Comparison of ENCODE assay signal across 8 mouse cellular contexts in the genomic region with DNA sequence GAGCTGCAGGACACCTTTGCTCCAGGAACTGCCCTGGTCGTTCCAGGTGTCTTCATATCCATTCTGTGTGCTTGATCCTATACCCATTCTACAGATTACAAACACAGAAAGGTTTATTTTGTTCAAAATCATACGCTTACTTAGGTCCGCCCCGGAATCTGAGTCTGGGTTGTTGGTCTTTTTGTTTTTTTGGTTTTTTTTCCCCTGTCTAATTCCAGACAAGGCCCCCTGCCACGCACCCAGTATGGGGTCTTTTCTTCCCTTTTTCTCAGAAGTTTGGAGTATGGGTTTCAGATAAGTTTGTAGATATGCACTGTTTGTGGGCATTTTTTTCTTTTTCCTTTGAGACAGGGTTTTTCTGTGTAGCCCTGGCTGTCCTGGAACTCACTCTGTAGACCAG. TPM values are rescaled to one million over a fixed set of nuclear protein-coding genes. Genes with fewer than 3 reads are reported as not detected.
DNase-seq lines count a peak whose midpoint lies in the region; ATAC-seq and TF ChIP-seq lines count a peak whose summit lies in the region.

No protein-coding gene starts in this region.

- peak overlapping the region; percentile 90 for H3K4me3 ChIP-seq in kidney, embryonic 16.5 days (ENCODE audit: low read length)
- peak overlapping the region; percentile 75 for H3K4me3 ChIP-seq in cortical plate, adult 2 months (ENCODE audit: insufficient read depth, low read length)
- peak overlapping the region; percentile 81 for H3K4me3 ChIP-seq in hindbrain, embryonic 14.5 days (replicated peaks; ENCODE audit: low read length)
- peak overlapping the region; percentile 74 for H3K4me3 ChIP-seq in midbrain, embryonic 15.5 days

- no peaks in the 10 kb centered on the region for H3K27me3 ChIP-seq in kidney, embryonic 16.5 days (ENCODE audit: insufficient read depth, low read length)
- no peaks in the 10 kb centered on the region for H3K27me3 ChIP-seq in hindbrain, embryonic 14.5 days (ENCODE audit: control insufficient read depth, insufficient read depth, low read length)
- no peaks in the 10 kb centered on the region for H3K27me3 ChIP-seq in midbrain, embryonic 15.5 days (replicated peaks)

- no peak for TF ChIP-seq CTCF in cortical plate, adult 2 months (IDR thresholded peaks at IDR 0.05; ENCODE audit: extremely low read depth, insufficient read depth, low read length)

- ATAC-seq in kidney, embryonic 16.5 days (ENCODE audit: low FRiP score, low TSS enrichment): no peak
- ATAC-seq in hindbrain, embryonic 14.5 days (ENCODE audit: low FRiP score): no peak
- ATAC-seq in midbrain, embryonic 15.5 days (replicated peaks): no peak; the same call in 1 of the 2 replicates

- H3K4me1 ChIP-seq in kidney, embryonic 16.5 days (ENCODE audit: insufficient read depth, low read length): peaks cover 16% of the 10 kb centered on the region
- H3K4me1 ChIP-seq in cortical plate, adult 2 months (ENCODE audit: control insufficient read depth, insufficient read depth, low read length): peaks cover 2% of the 10 kb centered on the region; the same call in 1 of the 2 replicates
- peaks cover 19% of the 10 kb centered on the region for H3K4me1 ChIP-seq in hindbrain, embryonic 14.5 days (replicated peaks; ENCODE audit: control insufficient read depth, insufficient read depth, low read length)
- peaks cover 23% of the 10 kb centered on the region for H3K4me1 ChIP-seq in midbrain, embryonic 15.5 days

- H3K4me2 ChIP-seq in kidney, embryonic 16.5 days (replicated peaks; ENCODE audit: low read depth, low read length): peak overlapping the region; percentile 84
- peak overlapping the region; percentile 81 for H3K4me2 ChIP-seq in hindbrain, embryonic 14.5 days (replicated peaks)
- H3K4me2 ChIP-seq in midbrain, embryonic 15.5 days: peak overlapping the region; percentile 58

- WGBS in kidney, embryonic 16.5 days: 6% methylated on average over 5 of the region's 5 CpGs
- 9% methylated on average over 5 of the region's 5 CpGs for WGBS in hindbrain, embryonic 14.5 days
- WGBS in midbrain, embryonic 15.5 days: 8% methylated on average over 5 of the region's 5 CpGs

- H3K36me3 ChIP-seq in kidney, embryonic 16.5 days (ENCODE audit: insufficient read depth, low read length): peaks cover 25% of the 10 kb centered on the region
- H3K36me3 ChIP-seq in hindbrain, embryonic 14.5 days (replicated peaks; ENCODE audit: control insufficient read depth, insufficient read depth): peaks cover 41% of the 10 kb centered on the region
- H3K36me3 ChIP-seq in midbrain, embryonic 15.5 days (replicated peaks): peaks cover 15% of the 10 kb centered on the region

- no peaks in the 10 kb centered on the region for H3K9me3 ChIP-seq in kidney, embryonic 16.5 days (ENCODE audit: low read length)
- H3K9me3 ChIP-seq in hindbrain, embryonic 14.5 days (ENCODE audit: control insufficient read depth, low read length): no peaks in the 10 kb centered on the region
- no peaks in the 10 kb centered on the region for H3K9me3 ChIP-seq in midbrain, embryonic 15.5 days

- H3K9ac ChIP-seq in kidney, embryonic 16.5 days (replicated peaks; ENCODE audit: low read length): peak overlapping the region; percentile 85
- H3K9ac ChIP-seq in hindbrain, embryonic 14.5 days: peak overlapping the region; percentile 87
- H3K9ac ChIP-seq in midbrain, embryonic 15.5 days: peak overlapping the region; percentile 97

- no peak for TF ChIP-seq POLR2A in cortical plate, adult 2 months (IDR thresholded peaks at IDR 0.05; ENCODE audit: extremely low read depth, insufficient read depth, low read length)

- no peak for DNase-seq in kidney, postnatal 14 days
- no peak for DNase-seq in hindbrain, embryonic 14.5 days (ENCODE audit: low spot score)
- no peak for DNase-seq in adrenal gland, adult 18-20 months (ENCODE audit: low spot score in 2 of 2)
- no peak for DNase-seq in spleen, postnatal 36 days (ENCODE audit: low spot score in 2 of 2)
- no peak for DNase-seq in kidney, postnatal 36 days

- H3K27ac ChIP-seq in kidney, embryonic 16.5 days (ENCODE audit: low read length): peak overlapping the region; percentile 90
- no peak overlapping the region for H3K27ac ChIP-seq in cortical plate, adult 2 months (ENCODE audit: insufficient read depth, low read length)
- H3K27ac ChIP-seq in hindbrain, embryonic 14.5 days: peak overlapping the region; percentile 97
- H3K27ac ChIP-seq in midbrain, embryonic 15.5 days: peak overlapping the region; percentile 97

RNA-seq across cellular contexts. Expression of gene Fam216a, which starts 0.7 kb away (rescaled TPM):
- polyA plus RNA-seq in kidney, embryonic 16.5 days (2015; fragmentation: Nextera tagmentation; extraction: Ambion mirVana): 60.1 and 66.0 TPM in 2 replicates
- polyA plus RNA-seq in cortical plate, adult 2 months (2012; rRNA removed): 96.0 and 98.2 TPM in 2 replicates
- 155 and 156 TPM in 2 replicates for polyA plus RNA-seq in hindbrain, embryonic 14.5 days (2014; fragmentation: Nextera tagmentation; extraction: Ambion mirVana)
- 149 and 162 TPM in 2 replicates for polyA plus RNA-seq in midbrain, embryonic 15.5 days (2015; fragmentation: Nextera tagmentation; extraction: Ambion mirVana)
- total RNA-seq in adrenal gland, adult 18-20 months (2021): 10 to 100 TPM; 22.5 to 31.1 TPM

RNA-seq across cellular contexts. Expression of gene Gpn3, which starts 1.2 kb away (rescaled TPM):
- 72.8 and 78.0 TPM in 2 replicates for polyA plus RNA-seq in kidney, embryonic 16.5 days (2015; fragmentation: Nextera tagmentation; extraction: Ambion mirVana)
- polyA plus RNA-seq in cortical plate, adult 2 months (2012; rRNA removed): 28.4 and 30.4 TPM in 2 replicates
- polyA plus RNA-seq in hindbrain, embryonic 14.5 days (2014; fragmentation: Nextera tagmentation; extraction: Ambion mirVana): 38.9 and 42.0 TPM in 2 replicates
- 42.9 and 47.7 TPM in 2 replicates for polyA plus RNA-seq in midbrain, embryonic 15.5 days (2015; fragmentation: Nextera tagmentation; extraction: Ambion mirVana)
- 10 to 100 TPM; 29.7 to 34.9 TPM for total RNA-seq in adrenal gland, adult 18-20 months (2021)

RNA-seq across cellular contexts. Expression of gene Vps29, which starts 18.7 kb away (rescaled TPM):
- 220 and 234 TPM in 2 replicates for polyA plus RNA-seq in kidney, embryonic 16.5 days (2015; fragmentation: Nextera tagmentation; extraction: Ambion mirVana)
- polyA plus RNA-seq in cortical plate, adult 2 months (2012; rRNA removed): 183 and 191 TPM in 2 replicates
- polyA plus RNA-seq in hindbrain, embryonic 14.5 days (2014; fragmentation: Nextera tagmentation; extraction: Ambion mirVana): 342 and 352 TPM in 2 replicates
- 268 and 286 TPM in 2 replicates for polyA plus RNA-seq in midbrain, embryonic 15.5 days (2015; fragmentation: Nextera tagmentation; extraction: Ambion mirVana)
- 100 to 1,000 TPM; 150 to 156 TPM for total RNA-seq in adrenal gland, adult 18-20 months (2021)

RNA-seq across cellular contexts. Expression of gene Arpc3, which starts 18.8 kb away (rescaled TPM):
- polyA plus RNA-seq in kidney, embryonic 16.5 days (2015; fragmentation: Nextera tagmentation; extraction: Ambion mirVana): 140 and 154 TPM in 2 replicates
- 294 and 320 TPM in 2 replicates for polyA plus RNA-seq in cortical plate, adult 2 months (2012; rRNA removed)
- 57.1 and 62.5 TPM in 2 replicates for polyA plus RNA-seq in hindbrain, embryonic 14.5 days (2014; fragmentation: Nextera tagmentation; extraction: Ambion mirVana)
- 146 and 148 TPM in 2 replicates for polyA plus RNA-seq in midbrain, embryonic 15.5 days (2015; fragmentation: Nextera tagmentation; extraction: Ambion mirVana)
- total RNA-seq in adrenal gland, adult 18-20 months (2021): 100 to 1,000 TPM; 238 to 281 TPM

RNA-seq across cellular contexts. Expression of gene Rad9b, which starts 18.8 kb away (rescaled TPM):
- polyA plus RNA-seq in kidney, embryonic 16.5 days (2015; fragmentation: Nextera tagmentation; extraction: Ambion mirVana): 11.1 and 13.8 TPM in 2 replicates
- polyA plus RNA-seq in cortical plate, adult 2 months (2012; rRNA removed): 9.5 and 10.4 TPM in 2 replicates
- 15.5 and 16.2 TPM in 2 replicates for polyA plus RNA-seq in hindbrain, embryonic 14.5 days (2014; fragmentation: Nextera tagmentation; extraction: Ambion mirVana)
- 27.0 and 28.3 TPM in 2 replicates for polyA plus RNA-seq in midbrain, embryonic 15.5 days (2015; fragmentation: Nextera tagmentation; extraction: Ambion mirVana)
- total RNA-seq in adrenal gland, adult 18-20 months (2021): 1 to 10 TPM; 2.4 TPM
